Mouse (Mus musculus) kidney, postnatal 4 days (tissue): ENCODE measurements around the gene Zfp512.
A peak's percentile ranks its signal among the peaks of the same experiment; 100 is the strongest.
"Not testable (repeated sequence)": the region's sequence is repeated elsewhere in the genome, so short reads cannot be mapped to it uniquely, and the experiment has no call there.

Source experiments
- DNase-seq, 2 experiments: peaks; one replicate each; pipeline ENCODE4 v3.0.0; 2021; ENCODE audit warnings: mixed read lengths in 2 of 2

The Zfp512 gene

DNA sequence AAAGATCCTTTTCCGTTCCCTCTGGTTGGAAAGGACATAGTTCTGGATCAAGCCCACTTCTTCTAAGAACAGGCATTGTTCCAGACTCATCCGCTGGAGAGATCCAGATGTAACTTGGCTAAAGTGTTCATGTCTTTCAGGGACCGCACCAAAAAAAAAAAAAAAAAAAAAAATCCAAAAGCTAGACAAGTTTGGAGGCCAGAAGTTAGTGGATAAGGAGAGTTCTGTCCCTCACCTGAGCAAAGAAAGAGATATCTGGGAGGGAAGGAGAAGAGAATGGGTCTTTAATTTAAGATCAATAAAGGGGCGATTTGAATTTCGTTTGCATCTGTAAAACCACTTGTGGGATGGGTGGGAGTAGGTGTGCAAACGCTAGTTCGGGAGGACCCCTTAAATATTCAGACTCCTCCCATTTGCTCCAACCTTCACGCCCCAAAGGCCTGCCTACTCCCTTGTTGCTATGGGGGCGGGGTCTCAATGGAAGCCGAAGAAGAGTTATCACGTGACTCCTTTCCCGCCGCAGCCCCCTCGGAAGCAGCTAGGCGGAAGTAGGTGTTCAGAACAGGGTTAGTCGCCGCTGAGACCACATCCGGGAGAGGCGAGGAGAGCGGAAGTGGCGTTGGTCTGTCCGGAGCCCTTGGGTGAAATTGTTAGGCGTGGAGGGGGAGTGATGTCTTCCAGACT is at the start of gene Zfp512:
TSS of gene Zfp512 (plus strand) at position 554 of the 684 bp plus-strand sequence.
- peak; percentile 93 to 97 for DNase-seq

DNA sequence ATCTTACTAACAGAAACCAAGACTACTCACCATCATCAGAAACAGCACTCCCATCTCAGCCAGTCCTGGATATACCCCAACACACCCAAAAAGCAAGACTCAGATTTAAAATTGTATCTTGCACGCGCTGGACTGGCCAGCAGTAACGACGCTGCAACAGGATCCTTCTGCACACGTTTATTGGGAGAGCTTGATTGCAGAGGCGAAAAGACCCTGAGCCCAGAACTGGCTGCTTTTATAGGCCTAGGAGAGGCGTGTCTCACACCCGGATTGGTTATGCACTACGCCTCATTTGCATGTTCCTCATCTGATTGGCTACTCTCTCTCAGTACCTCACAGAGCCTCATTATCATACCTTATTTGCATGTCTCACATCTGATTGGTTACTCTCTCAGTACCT is 17.5 kb upstream of the Zfp512 start:
- not testable (repeated sequence) for DNase-seq

DNA sequence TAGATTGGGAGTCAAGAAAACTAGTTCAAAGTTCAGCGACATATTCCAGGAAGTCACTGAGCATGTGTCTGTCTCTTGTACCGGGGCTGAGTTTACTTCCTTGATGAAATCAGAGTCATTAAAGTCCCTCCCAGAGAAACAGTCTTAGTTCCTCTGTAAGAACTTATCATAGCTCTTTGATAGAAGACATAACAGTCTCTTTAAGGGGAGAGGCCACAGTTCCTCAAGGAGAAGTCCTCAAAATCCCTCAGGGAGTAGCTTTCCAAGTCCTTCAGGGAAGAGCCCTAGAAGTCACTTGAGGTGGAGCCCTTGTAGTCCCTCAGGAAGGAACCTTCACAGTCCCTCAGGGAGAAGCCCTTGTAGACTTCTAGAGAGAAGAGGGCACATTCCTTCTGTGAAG is 895 bp upstream of the Zfp512 start:
- no peak for DNase-seq

DNA sequence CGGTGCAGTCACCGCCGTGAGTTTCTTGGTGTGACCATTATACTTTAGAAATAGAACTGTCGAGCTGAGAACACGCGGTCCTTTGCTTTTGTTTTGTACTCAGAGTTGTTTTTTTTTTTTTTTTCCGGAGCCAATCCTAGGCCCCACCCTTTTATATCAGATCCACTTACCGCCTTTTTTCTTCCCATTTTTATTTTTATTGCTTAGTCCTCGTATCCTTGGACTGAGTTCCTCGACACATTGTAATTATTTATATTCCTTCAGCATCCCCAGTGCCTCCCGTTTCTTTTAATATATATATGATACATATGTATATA is 289 bp downstream of the Zfp512 start:
- DNase-seq: no peak

DNA sequence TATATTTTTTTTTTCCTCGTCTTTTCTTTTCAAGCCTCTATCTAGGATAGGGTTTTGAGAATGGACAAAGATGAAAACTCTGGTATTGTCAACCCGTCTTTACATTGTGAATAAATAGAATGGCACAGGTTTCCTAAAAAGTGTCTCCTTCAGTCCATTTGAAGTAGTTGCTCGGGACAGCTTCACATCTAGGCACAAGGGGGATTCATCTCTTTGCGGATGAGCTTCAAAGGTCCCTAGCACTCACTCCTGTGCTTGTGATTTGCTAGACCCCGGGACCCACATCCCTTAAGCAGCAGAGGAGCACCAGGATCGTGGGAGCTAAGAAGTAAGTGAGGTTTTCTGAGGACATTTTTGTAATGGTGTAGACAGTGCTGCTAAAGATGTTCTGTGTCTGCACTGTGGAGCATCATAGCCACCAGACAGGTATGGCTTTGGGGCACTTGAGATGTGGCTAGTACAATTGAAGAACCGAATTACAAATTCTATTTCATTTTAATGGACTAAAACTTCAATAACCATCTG is 717 bp downstream of the Zfp512 start:
- peak in 1 of 2 experiments; percentile 16 for DNase-seq

DNA sequence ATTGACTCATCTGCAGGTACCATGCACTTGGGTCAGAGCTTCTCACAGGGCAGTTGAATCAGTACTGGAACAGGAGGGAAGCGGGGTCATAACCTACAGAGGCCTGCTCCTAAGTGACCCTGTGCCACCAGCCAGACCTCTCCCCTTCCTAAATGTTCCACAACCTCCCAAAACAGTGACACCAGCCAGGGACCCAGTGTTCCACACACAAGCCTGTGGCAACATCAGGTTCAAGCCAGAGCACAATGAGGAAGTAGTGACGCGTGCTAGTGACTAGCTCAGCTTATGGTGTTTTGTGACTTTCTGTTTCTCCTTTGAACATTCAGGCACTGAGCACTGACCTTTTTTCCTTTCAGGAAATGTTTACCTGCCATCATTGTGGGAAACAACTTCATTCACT is 15.6 kb downstream of the Zfp512 start:
- DNase-seq: no peak

DNA sequence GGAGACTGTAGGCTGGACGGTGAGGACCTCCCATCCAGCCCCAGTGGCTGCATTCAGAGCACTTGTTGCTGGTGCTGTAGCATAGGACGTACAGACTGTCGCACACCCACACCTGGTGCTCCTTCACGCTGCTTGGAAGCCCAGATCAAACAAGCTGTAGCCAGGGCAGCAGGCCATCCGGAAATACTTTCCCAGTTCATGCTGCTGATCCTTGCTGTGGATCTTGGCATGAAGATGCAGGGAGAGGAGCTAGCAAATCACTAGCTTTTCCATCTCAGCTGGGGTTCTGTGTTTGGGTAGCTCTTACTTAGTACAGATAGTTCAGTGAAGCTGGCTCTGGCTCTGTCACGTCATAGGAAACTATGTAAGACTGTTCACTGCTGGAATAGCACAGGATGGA is 17.5 kb downstream of the Zfp512 start:
- no peak for DNase-seq

DNA sequence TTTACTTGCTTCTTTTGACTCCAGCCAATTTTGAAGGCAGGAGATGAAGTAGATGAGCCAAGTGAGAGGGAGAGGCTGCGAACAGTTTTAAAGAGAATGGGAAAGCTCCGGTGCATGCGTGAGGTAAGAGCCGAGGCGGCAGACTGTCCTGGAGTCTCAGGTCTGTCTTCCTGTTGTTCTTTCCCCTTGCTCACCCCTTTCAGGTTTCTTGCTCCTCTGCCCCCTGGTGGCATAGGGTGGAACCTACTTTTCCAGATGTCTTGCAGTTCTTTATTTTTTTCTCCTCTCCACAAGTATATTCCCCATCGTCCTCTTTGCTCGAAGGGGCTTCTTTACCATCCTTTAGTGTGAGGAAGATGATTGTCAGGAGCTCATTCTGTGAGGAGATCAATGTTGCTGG is 18.1 kb downstream of the Zfp512 start:
- peak; percentile 78 to 79 for DNase-seq

DNA sequence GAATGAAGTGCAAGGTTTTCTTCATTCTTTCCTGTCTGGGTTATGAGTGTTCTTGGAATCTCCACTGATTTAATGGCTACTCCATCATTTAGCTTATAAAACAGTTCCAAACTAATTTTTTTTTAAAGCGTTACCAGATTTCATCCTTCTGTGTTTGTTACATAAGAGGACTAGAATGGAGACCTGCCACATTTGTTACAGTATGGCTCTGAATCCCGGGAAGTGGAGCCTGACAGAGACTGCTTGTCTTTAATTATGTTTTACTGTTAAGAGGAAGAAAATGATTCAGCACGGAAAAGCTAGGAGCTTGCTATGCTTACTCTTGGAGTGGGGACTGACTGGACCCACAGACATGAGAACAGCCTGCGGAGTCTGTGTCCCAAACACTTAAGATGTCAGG is 28.3 kb downstream of the Zfp512 start:
- DNase-seq: no peak

DNA sequence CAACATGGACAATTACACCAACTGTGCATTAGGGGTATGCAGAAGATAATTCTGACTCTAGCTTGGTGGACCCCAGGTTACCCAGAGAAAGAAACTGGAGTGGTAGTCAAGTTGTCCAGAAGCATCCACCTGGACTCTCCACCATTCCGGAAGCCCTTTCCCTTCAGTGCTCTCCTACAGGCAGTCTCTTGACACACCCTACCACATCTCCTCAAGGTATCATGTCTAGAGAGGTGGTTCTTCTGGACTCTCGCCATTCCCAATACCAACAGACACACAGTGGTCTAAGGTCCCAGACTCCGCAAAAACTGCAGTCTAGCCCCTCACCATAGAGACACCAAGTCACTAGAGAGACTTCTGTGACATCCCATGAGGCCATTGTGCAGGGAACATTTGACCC is 33.2 kb downstream of the Zfp512 start, which contains the start of gene 4930548H24Rik:
TSS of gene 4930548H24Rik (plus strand) at position 301 of the 400 bp plus-strand sequence.
- no peak for DNase-seq

DNA sequence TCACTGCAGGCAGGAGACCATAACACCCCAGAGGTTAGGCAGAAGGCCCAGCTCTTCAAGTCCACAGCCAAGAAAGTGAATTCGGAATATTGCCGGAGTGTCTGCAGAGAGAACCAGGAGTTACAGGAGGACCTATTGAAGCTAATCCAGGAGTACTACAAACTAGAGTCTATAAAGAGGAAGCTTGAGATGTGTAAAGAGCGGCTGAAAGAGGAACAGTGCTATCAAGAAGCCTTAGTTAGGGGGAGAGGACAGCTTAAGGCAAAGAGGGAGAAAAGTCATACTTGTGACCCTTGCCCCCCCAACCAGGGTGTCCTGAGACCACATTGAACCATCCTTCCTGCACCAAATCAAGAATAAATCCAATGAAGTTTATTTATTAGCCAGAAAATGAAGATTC is 35.7 kb downstream of the Zfp512 start:
- no peak for DNase-seq

DNA sequence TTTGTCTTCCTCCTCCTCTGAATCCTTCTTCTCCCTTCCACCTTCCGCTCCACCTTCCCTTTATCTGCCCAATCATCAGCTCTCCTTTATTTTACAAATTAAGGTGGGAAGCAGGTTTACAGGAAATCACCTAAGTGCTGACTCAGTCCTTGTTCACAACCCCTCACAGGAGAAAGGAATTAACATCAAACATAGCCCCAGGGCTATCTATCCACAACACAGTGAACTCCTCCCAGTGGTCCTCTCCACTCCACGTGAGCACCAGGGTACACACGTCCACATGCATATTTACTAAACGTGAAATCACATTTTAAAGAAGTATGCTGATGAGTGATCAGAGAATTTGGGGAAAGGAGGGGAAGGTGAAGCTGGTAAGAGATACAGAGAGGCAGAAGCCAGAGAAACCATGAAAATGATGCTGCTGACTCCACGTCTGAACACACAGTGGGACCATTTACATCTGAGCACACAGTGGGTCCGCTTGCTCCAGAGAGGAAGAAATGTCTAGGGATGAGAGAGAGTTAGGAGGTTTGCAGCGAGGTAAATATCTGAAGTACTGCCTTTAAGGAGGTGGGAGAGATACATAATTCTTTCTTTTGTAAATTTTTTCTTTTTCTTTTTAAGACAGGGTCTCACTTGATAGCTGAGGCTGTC is 37.0 kb downstream of the Zfp512 start:
- DNase-seq: no peak

DNA sequence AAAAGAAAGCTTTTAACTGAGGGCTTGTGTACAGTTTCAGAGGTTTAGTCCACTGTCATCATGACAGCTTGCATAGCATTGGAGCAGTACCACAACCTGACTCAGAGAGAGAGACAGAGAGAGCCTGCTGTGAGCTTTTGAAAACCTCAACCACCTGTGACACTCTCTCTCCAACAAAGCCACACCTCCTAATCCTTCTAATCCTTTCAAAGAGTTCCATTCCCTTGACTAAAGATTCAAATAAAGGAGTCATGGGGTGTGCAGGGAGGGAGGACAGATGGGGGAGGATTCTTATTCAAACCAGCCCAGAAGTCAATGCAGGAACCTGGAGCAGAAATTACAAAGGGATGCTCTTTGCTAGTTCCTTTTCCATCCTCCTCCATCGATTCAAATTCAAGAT is 39.8 kb downstream of the Zfp512 start:
- DNase-seq: no peak

DNA sequence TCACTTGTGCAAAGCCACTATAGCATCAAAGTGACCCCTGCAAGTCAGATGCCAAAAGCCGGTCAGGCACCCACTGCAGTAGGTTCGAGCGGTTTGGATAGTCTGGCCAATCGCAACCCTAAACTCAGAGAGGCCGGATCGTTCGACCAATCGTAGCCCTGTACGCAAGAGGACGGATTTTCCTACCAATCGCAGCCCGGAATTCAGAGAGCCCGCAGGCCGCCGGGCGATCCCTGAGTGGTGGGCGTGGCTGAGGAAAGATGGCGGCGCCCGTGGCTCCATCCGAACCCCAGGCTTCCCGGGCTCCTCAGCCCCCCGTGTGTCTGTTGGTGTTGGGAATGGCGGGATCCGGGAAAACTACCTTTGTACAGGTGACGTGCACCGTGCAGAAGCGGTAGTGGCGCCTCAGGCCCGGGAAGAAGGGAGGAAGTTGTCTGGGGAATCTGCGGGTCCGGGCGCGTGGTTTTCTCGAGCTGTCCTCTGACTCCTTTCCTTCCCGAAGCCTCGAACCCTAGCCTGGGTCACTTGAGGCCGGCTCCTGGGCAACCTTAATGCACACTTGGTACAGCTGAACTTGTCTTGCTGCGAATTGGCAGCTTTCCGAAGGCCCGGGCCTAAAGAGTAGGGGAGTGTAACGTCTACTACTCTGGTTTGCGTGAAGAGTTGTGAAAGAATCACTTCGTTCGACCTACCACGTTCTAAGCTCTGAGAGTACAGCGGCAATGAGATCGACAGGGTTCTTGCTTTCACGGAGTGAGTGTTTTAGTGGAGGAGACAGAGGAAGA is 42.5 kb downstream of the Zfp512 start, which contains the start of gene Gpn1:
TSS of gene Gpn1 (plus strand) at position 229 of the 785 bp plus-strand sequence.
- peak; percentile 91 to 94 for DNase-seq

DNA sequence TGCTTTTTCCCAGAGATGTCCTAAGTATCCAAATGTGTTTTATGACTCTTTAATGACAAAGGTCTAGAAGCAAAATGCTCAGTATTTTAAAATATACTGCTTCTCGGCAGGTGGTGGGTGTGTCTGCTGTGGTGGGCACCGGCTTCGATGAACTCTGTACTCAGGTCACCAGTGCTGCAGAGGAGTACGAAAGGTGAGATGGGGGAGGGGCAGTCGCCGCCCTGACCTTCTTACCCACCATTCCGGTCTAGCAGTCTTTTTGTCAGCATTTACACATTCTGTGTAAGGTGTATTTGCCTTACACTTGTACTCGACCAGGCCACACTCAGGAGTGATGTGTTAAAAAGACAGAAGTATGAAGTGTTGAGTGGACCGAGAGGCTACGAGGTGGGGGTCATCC is 52.6 kb downstream of the Zfp512 start:
- DNase-seq: no peak

DNA sequence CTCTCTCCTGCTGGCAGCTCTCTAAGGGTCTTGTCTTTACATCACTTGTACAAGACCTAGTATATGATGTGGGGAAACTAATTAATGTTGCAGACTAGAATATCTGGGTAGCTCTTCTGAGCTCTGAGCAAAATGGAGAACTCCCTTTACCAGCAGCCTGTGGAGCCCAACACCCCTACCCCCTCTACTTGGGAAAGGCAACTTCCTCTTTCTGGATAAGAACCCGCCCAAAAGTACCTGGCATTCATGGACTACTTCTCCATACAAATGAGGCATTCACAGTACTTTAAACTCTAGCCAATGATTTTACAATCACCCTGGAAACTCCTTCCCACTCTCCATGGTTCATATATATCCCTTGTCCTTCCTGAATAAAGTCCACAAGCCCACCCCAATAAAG is 60.2 kb downstream of the Zfp512 start:
- no peak for DNase-seq

DNA sequence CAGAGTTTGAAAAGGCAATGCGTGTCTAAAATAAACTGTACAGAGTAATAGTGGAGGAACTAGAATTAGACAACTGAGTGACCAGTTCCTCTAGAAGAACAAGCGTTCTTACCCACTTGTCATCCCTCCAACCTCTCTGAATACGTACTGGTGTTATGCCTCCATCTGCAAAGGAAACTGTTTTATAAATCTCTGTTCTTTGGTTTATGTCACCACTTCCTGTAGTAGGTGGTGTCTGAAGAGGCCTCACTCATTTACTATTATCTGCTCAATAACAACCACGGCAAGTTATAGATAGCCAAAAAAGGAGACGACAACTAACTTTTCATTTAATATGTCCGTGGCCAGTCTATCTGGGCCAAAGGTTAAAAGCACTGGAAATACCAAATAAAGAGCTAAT is 68.3 kb downstream of the Zfp512 start:
- DNase-seq: no peak

DNA sequence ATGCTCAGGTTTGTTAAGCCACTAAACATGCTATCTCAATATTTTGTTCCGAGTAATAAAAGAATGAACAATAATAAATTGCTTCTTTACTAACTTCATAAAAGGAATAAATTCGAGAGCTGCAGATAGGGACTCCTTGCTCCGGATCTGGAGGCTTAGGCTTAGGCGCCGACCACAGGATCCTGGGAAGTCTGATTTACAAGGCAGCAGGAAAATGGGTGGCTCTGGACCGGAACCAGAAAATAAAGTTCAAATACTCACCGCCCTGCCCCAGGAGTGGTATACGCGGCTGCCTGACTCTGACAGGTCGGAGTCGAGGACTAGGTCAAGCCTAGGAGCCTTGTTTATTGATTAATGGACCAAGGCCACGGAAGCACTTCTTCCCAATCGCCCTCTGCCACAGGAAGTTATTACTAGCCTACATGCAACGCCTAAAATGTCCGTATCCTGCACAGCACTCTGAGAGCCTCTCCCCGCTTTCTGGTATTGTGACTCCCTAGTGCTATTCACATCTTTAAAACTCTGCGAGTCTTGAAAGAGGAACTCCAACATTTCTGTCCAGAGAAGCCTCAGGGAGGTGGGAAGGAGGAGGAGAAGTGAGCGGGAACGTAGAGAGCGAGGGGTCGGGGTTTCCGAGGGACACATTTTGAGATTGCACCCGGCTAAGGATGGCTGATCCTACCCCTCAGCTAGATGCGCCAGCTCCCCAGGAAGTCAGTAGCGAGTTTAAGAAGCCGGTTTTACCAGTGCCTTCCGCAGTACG is 74.3 kb downstream of the Zfp512 start, which contains the start of gene Slc4a1ap:
TSS of gene Slc4a1ap (plus strand) at position 642 of the 763 bp plus-strand sequence.
- peak; percentile 85 to 89 for DNase-seq

DNA sequence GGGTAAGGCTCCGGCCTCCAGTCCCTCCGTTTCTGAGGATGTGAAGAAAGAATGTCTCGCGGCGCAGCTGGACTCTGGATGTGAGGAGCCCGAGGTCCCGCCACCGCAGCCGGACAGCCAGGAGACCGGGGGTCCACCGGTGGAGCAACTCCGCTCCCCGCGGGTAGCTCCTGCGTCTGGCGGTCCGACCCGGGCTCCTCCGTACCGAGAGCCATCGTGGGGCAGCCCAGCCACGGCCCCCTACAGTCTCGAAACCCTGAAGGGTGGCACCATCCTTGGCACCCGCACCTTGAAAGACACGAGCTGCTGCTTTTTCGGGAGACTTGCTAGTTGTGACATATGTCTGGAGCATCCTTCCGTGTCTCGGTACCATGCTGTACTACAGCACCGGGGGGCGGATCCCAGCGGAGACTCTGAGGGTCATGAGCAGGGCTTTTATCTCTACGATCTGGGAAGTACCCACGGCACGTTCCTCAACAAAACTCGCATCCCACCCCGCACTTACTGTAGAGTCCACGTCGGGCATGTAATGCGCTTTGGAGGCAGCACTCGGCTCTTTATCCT is 75.0 kb downstream of the Zfp512 start:
- no peak for DNase-seq

DNA sequence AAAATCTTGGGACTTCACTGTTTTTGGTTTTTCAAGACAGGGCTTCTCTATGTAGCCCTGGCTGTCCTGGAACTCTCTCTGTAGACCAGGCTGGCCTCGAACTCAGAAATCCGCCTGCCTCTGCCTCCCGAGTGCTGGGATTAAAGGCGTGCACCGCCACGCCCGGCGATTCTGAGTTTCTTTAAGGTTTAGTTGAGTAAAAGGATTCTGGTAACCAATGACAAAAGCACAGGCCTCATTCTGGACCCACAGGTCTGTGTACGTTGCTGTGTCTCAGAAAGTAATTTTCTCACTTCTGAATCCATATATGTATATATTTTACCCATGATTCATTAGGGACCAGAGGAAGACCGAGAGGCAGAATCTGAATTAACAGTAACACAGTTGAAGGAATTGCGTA is 75.5 kb downstream of the Zfp512 start, which contains the start of gene Supt7l:
TSS of gene Supt7l (minus strand) at position 101 of the 400 bp plus-strand sequence.
- DNase-seq: not testable (repeated sequence)

DNA sequence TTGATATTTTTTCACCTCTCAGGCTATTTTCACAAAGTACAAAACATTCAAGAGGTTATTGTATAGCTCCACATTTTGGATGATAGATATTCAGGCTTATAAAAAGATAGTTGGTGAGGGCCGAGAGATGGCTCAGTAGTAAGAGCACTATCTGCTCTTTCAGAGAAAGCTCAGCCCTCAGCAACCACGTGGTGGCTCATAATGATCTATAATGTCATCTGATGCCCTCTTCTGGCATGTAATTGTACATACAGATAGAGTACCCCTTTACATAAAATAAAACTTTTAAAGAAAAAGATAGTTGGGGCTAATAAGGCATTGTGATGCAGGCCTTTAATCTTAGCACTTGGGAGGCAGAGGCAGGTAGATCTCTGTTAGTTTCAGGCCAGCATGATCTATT is 76.3 kb downstream of the Zfp512 start:
- no peak for DNase-seq
